Mouse (Mus musculus) thymus, postnatal 25 days (tissue): ENCODE results near the gene Vav1.
"Not testable (repeated sequence)": the region's sequence is repeated elsewhere in the genome, so short reads cannot be mapped to it uniquely, and the experiment has no call there.

ENCODE experiments used
- DNase-seq: peaks from one replicate; pipeline ENCODE4 v3.0.0; 2022

The Vav1 gene

DNA sequence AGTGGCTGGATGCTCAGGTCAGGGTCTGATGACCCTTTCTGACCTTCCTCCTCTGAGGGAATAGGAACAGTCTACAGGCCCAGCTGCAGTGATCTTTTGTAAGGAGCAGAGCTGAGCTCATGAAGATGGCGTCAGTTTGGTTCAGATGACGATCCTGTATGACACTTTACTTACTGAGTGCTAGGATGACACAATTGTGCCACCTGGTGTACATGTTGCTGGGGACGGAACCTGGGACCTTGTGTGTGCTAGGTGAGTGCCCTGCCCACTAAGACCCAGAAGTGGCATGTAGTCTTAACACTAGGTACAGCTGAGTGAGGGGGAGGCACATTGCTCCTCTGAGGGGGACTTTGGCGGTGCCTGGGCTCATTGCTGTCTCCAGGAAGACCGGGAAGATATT lies 5.0 kb downstream of the Vav1 start:
- DNase-seq = no peak

- no peak for DNase-seq
Measured at GRCm38 (mm10) chr17:57285077-57285476, 6.2 kb downstream of the Vav1 start.

- peak; percentile 38 for DNase-seq
Measured at GRCm38 (mm10) chr17:57286718-57287355, 7.9 kb downstream of the Vav1 start.

- DNase-seq = no peak
Measured at GRCm38 (mm10) chr17:57289252-57289651, 10.4 kb downstream of the Vav1 start.

DNA sequence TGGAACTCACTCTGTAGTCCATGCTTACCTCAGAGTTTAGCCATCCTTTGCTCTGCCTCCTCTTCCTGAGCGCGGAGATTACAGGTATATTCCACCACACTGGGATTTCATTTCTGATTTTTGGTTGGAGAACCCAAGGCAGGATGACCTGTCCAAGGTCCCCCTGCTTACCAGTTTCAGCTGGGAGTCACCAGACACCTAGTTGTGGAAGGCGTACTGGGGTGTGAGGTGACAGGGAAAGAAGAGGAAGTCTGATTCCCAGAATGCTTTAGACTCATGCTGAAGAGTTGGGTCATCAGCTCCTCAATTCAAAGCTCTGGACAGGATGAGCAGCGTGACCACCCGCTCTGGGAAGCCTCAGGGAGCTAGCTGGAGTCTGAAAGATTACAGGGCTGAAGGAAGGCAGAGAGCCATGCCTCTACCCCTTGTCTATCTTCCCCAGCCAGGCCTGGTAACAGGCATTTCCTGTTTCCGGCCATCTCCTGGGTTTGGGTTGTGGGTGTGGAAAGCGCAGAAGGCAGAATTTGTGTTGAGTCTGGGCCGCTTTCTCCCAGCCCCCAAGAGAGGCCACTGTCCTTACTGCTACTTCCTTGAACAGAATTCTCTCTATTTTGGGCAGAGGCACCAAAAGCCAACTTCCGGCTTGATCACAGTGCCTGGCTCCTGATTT lies 11.2 kb downstream of the Vav1 start:
- peak; percentile 57 for DNase-seq

- no peak for DNase-seq
Measured at GRCm38 (mm10) chr17:57290671-57291055, 11.8 kb downstream of the Vav1 start.

DNA sequence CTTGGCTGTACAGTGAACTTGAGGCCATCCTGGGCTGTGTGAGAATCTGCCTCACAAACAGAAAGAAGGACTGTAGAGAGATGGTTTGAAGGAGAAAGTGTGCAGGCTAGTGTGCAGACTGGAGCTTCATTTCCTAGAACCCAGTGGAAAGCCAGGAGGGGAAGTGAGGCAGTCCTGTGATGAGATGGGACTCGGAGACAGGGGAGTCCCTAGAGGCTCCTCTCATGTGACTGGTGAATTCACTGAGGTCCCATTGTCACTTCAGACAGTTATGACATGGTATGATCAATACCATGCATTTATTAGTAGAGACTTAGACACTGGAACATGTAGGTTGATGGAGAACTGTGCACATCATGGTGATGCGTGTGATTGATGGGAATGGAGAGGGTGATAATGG lies 13.4 kb downstream of the Vav1 start:
- DNase-seq = no peak

- no peak for DNase-seq
Measured at GRCm38 (mm10) chr17:57292968-57293367, 14.1 kb downstream of the Vav1 start.

GRCm38 (mm10) chr17:57295935-57296334 lies 17.0 kb downstream of the Vav1 start:
- no peak for DNase-seq

GRCm38 (mm10) chr17:57297040-57297439 lies 18.1 kb downstream of the Vav1 start:
- DNase-seq = no peak

DNA sequence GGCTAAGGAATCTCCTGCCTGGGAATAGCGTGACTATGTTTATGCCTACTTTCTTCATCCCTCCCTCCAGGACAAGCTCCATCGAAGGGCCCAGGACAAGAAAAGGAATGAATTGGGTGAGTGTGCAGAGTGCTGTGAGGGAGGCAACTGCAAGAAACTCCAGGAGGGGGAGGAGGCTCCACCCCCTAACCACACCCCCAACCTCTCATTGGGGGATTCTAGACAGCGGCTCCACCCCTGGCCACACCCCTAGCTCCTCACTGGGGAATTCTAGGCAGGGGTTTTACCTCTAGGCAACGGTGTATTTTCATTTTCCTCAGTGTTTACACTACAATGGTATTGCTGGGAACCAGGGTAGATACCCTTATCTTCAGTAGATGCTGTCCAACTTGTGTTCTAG lies 26.7 kb downstream of the Vav1 start:
- DNase-seq = peak; percentile 27

DNA sequence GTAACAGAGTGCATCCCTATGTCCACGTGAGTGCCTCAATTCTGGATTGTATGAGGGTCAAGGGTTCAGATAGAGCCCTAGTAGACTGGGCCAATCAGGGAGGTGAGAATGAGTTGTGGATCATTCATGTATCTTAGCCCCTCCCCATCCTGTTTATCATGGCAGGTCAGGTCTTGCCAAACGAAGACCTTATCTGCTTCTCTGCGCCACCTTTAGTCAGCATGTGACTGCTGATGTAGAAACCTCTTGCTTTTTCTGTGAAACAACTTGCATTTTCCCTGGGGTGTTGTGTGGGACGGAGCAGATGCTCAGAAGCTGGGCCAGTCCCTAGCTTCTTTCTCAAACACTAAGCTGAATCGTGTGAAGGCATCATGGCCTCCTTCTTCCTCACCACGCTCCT lies 28.2 kb downstream of the Vav1 start:
- DNase-seq = no peak

DNA sequence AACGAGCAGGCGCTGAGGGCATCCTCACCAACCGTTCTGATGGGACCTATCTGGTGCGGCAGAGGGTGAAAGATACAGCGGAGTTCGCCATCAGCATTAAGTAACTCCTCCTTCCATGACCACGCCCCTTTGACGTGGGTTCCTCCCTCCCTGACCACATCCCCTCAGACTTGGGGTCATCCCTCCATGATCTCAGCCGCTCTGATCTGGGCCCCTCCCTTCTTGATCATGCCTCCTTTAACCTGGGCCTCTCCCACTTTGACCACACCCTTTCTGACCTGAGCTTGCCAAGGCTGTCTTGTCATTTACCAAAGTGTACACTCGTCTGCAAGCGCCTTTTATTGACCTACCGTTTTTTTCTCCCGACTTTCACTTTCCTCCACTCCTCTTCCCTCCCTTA lies 32.9 kb downstream of the Vav1 start:
- DNase-seq = no peak

GRCm38 (mm10) chr17:57327615-57328014 lies 48.7 kb downstream of the Vav1 start:
- DNase-seq = no peak

- DNase-seq = no peak
Measured at GRCm38 (mm10) chr17:57328944-57329343, 50.0 kb downstream of the Vav1 start.

DNA sequence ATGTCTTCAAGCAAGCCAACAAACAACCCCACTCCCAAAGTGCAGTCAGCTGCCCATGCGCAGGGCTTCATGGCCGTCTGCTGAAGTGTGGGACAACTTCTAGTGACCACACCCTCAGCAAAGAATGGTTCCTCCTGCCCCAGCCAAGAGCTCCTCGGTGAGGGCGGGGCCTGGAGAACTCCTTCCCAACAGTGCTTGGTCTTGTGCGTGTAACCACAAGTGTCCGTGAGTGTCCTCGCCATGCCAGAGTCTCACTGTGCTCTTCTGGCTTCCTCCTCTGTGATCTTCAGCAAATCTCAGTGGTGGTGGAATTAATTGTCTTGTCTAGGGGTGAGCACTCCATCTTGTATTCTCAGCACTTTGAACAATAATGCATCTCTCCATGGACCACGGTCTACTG lies 52.1 kb downstream of the Vav1 start:
- DNase-seq = no peak

GRCm38 (mm10) chr17:57332241-57332640 lies 53.3 kb downstream of the Vav1 start:
- no peak for DNase-seq

- DNase-seq = no peak
Measured at GRCm38 (mm10) chr17:57334001-57334760, 55.3 kb downstream of the Vav1 start.

GRCm38 (mm10) chr17:57334761-57335150 lies 55.9 kb downstream of the Vav1 start:
- peak; percentile 86 for DNase-seq

DNA sequence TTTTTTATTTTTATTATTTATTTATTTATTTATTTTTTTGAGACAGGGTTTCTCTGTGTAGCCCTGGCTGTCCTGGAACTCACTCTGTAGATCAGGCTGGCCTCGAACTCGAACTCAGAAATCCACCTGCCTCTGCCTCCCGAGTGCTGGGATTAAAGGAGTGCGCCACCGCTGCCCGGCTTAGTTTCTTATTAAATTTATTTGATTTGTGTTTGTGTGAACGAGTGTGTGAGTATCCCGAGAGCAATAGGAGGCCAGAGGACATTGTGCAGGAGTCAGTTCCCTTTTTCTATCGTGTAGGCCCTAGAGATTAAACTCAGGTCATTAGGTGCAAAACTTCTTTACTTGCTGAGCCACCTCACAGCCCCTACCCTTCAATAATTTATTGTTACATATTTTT lies 56.3 kb downstream of the Vav1 start:
- not testable (repeated sequence) for DNase-seq

GRCm38 (mm10) chr17:57335673-57336303 lies 56.9 kb downstream of the Vav1 start:
- DNase-seq = peak; percentile 90

DNA sequence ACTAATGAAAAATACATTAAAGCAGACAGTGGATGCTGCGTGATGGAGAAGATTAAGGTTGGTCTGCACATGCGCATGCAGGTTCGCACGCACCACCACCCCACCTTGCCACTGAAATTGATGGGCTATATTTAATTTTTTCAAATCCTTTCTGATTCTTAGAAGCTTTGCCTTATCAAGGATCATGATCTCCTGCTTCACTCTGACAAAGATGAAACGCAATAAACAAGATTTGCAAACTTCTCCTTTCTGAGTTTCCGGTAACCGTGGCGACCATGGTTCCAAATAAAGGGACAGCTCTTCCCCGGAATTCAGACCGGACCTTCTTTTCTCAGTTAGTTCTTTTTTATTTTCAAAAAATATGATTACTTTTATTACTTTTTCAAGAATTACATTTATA lies 59.1 kb downstream of the Vav1 start:
- DNase-seq = no peak

DNA sequence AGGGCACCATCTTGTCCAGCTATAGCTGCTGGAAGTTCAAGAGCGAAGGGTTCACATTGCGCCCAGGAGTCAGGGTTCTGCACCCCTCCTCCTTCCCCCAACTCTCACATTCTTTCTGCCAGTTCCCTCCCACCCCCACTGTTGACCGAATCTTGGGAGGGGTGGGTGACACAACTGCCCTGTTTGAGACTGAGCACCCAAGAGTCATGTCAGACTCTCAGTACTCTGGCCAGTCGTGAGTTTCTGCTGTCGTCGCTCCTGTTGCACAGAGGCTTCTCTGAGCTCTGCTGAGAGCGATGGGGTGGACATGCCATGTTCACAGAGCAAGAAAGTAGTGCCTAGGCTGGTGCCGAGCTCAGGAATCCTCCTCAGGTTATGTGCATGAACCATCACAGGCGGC lies 60.4 kb downstream of the Vav1 start:
- DNase-seq = no peak

GRCm38 (mm10) chr17:57341568-57341967 lies 62.7 kb downstream of the Vav1 start:
- no peak for DNase-seq
